9 mouse cellular contexts compared by ENCODE assay signal in genomic region chr5:130825797-130826196, GRCm38 (mm10).
"Had no signal": no experiment of that assay in that cellular context is flagged by ENCODE, and none has a peak within 500 bp of the region (broad histone marks: within the 10 kb centered on the region; RNA-seq: fewer than 3 reads in every experiment).

No protein-coding gene starts in this region.

- DNase-seq: kidney, postnatal 10 days; kidney, postnatal 36 days; layer of hippocampus, postnatal 36 days; liver; lung, adult 18-20 months; lung, postnatal 10 days; lung, postnatal 36 days; thymus, adult 18-20 months; thymus, postnatal 36 days had no signal
